Mouse (Mus musculus): ENCODE results near the gene Acot7. TPM values are rescaled to one million over a fixed set of nuclear protein-coding genes. Genes with fewer than 3 reads are reported as not detected.

The Acot7 gene
- polyA plus RNA-seq, 2 experiments: 47.3 to 50.3 TPM

DNA sequence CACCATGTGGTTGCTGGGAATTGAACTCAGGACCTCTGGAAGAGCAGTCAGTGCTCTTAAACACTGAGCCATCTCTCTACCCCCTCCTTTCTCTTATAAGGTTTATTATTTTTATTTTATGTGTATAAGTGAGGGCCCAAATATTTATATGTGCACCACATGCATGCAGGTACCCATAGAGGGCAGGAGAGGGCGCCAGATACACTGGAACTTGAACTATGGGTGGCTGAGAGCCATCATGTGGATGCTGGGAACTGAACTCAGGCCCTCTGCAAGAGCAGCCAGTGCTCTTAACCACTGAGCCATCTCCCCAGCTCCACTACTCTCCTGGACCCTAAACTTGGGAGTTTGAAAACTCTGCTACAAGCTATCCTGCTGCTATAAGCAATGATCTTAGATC lies 34.3 kb upstream of the Acot7 start:
- Histone ChIP-seq H3K4me2 (replicated peaks; ENCODE audit: low read depth, low read length, severe bottlenecking) (no peak overlapping the region), H3K27me3 (ENCODE audit: control insufficient read depth, insufficient read depth, low read length) (peaks cover 4% of the 10 kb centered on the region; the same call in 1 of the 2 replicates)

DNA sequence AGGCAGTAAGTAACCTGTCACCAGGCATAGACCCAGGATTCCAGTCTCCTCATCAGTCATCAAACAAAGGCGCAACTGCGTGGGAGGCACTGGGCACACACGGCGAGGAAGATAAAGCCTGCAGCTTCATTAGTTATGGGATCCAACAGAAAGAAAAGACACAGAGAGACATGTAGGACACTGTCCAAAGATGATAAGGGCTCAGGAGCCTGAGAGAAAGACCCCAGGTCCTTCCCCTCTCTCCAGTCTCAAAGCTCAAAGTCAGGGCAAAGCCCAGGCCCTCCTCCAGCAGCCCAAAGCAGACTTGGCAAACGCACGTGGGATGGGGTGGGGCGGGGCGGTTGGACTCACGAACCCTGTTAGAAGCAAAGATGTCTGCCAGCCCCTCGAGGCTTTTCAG lies 32.5 kb upstream of the Acot7 start:
- WGBS: 70% methylated on average over 10 of the region's 10 CpGs
- peaks cover 12% of the 10 kb centered on the region for H3K27me3 ChIP-seq (ENCODE audit: control insufficient read depth, insufficient read depth, low read length)
- no peak for TF ChIP-seq POLR2A (IDR thresholded peaks at IDR 0.05; ENCODE audit: borderline replicate concordance, extremely low read depth, insufficient read depth, insufficient read length)

More for the DNA sequence above, 34.3 kb upstream of the Acot7 start:
- ATAC-seq (ENCODE audit: low FRiP score, low read depth) (no peak), DNase-seq (ENCODE audit: low spot score) (no peak)
- Histone ChIP-seq H3K9me3 (ENCODE audit: control insufficient read depth, low read length) (no peaks in the 10 kb centered on the region), H3K36me3 (ENCODE audit: control insufficient read depth, insufficient read depth, low read length) (no peaks in the 10 kb centered on the region), H3K27ac (replicated peaks; ENCODE audit: low read depth, low read length) (no peak overlapping the region), H3K4me1 (ENCODE audit: control insufficient read depth, insufficient read depth, low read length) (peaks cover 5% of the 10 kb centered on the region; the same call in 1 of the 2 replicates), H3K9ac (ENCODE audit: low read depth, low read length, severe bottlenecking) (no peak overlapping the region), H3K4me3 (replicated peaks; ENCODE audit: low read length) (no peak overlapping the region)
- TF ChIP-seq POLR2A (IDR thresholded peaks at IDR 0.05; ENCODE audit: borderline replicate concordance, extremely low read depth, insufficient read depth, insufficient read length): no peak
- 32% methylated on average over 1 of the region's 1 CpGs for WGBS

DNA sequence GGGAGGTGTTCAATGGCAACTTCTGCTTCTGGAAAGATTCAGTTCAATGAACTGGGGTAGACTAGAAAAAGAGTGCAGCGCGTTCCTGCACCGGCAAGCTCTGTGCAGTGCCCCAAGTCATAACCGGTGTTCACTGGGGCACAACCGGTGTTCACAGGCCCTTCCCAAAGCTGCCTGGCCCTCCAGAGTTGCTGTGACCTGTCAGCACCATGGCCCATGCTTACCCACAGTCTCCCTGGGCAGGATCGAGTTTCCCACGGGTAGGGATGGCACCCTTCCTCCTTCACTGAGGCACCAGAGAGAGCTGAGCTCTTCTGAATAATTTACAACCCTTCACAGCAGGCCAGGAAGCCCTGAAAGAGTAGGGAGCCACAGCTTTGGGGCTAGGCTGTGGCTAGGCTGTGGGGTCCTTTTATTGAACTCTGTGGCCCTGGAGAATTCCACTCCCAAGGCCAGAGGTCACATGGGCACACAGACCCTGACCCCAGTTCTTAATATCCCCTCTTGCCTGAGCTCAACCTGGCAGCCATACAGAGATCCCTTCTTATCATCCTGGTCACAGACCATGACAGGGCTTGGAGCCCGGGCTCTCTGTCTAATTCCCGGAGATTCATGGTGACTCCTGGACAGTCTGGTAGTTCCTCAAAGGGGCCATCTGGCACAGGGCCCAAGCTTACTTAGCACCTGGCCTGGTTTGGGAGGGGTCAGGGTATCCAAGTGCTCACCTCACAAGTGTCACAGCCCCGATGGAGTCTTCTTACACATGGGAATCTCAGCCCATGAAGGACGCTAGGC lies 31.7 kb upstream of the Acot7 start:
- TF ChIP-seq POLR2A (IDR thresholded peaks at IDR 0.05; ENCODE audit: borderline replicate concordance, extremely low read depth, insufficient read depth, insufficient read length): no peak
- Histone ChIP-seq H3K9me3 (ENCODE audit: control insufficient read depth, low read length) (no peaks in the 10 kb centered on the region), H3K4me1 (ENCODE audit: control insufficient read depth, insufficient read depth, low read length) (no peaks in the 10 kb centered on the region), H3K27me3 (ENCODE audit: control insufficient read depth, insufficient read depth, low read length) (peaks cover 19% of the 10 kb centered on the region), H3K36me3 (ENCODE audit: control insufficient read depth, insufficient read depth, low read length) (no peaks in the 10 kb centered on the region), H3K4me3 (replicated peaks; ENCODE audit: low read length) (no peak overlapping the region), H3K27ac (replicated peaks; ENCODE audit: low read depth, low read length) (no peak overlapping the region), H3K9ac (ENCODE audit: low read depth, low read length, severe bottlenecking) (no peak overlapping the region), H3K4me2 (replicated peaks; ENCODE audit: low read depth, low read length, severe bottlenecking) (no peak overlapping the region)
- DNase-seq (ENCODE audit: low spot score): no peak
- 55% methylated on average over 11 of the region's 11 CpGs for WGBS
- ATAC-seq (ENCODE audit: low FRiP score, low read depth): no peak

More for the DNA sequence above, 32.5 kb upstream of the Acot7 start:
- DNase-seq (ENCODE audit: low spot score) (no peak), ATAC-seq (ENCODE audit: low FRiP score, low read depth) (no peak)
- no peaks in the 10 kb centered on the region for H3K4me1 ChIP-seq (ENCODE audit: control insufficient read depth, insufficient read depth, low read length)
- no peak overlapping the region for H3K4me2 ChIP-seq (replicated peaks; ENCODE audit: low read depth, low read length, severe bottlenecking)
- no peaks in the 10 kb centered on the region for H3K36me3 ChIP-seq (ENCODE audit: control insufficient read depth, insufficient read depth, low read length)
- no peaks in the 10 kb centered on the region for H3K9me3 ChIP-seq (ENCODE audit: control insufficient read depth, low read length)
- H3K27ac ChIP-seq (replicated peaks; ENCODE audit: low read depth, low read length): no peak overlapping the region
- H3K9ac ChIP-seq (ENCODE audit: low read depth, low read length, severe bottlenecking): no peak overlapping the region
- H3K4me3 ChIP-seq (replicated peaks; ENCODE audit: low read length): no peak overlapping the region

DNA sequence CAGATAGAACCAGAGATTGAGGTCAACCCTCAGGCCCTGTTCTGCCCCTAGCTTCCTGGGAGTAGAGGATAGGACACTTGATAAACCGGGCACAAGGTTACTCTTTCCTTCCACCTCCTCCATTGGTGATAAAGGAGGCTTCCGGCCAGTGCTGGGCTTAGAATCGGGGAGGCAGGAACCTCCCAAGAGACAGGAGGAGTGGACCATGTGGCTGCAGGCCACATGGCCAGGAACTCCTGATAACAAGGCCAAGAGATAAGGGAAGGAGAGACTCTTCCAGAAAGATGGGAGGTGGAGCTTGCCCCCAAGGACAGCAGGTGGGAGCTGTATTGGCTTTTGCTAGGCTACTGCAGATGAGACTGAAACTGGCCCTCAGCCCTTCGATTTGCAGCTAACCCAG lies 27.4 kb upstream of the Acot7 start:
- peaks cover 4% of the 10 kb centered on the region; the same call in 1 of the 2 replicates for H3K4me1 ChIP-seq (ENCODE audit: control insufficient read depth, insufficient read depth, low read length)
- no peak for TF ChIP-seq POLR2A (IDR thresholded peaks at IDR 0.05; ENCODE audit: borderline replicate concordance, extremely low read depth, insufficient read depth, insufficient read length)
- no peak for DNase-seq (ENCODE audit: low spot score)
- 72% methylated on average over 4 of the region's 4 CpGs for WGBS
- no peaks in the 10 kb centered on the region for H3K36me3 ChIP-seq (ENCODE audit: control insufficient read depth, insufficient read depth, low read length)
- H3K27me3 ChIP-seq (ENCODE audit: control insufficient read depth, insufficient read depth, low read length): peaks cover 52% of the 10 kb centered on the region
- no peak for ATAC-seq (ENCODE audit: low FRiP score, low read depth)
- no peak overlapping the region for H3K4me3 ChIP-seq (replicated peaks; ENCODE audit: low read length)
- no peaks in the 10 kb centered on the region for H3K9me3 ChIP-seq (ENCODE audit: control insufficient read depth, low read length)
- H3K9ac ChIP-seq (ENCODE audit: low read depth, low read length, severe bottlenecking): no peak overlapping the region
- no peak overlapping the region for H3K27ac ChIP-seq (replicated peaks; ENCODE audit: low read depth, low read length)
- H3K4me2 ChIP-seq (replicated peaks; ENCODE audit: low read depth, low read length, severe bottlenecking): no peak overlapping the region

DNA sequence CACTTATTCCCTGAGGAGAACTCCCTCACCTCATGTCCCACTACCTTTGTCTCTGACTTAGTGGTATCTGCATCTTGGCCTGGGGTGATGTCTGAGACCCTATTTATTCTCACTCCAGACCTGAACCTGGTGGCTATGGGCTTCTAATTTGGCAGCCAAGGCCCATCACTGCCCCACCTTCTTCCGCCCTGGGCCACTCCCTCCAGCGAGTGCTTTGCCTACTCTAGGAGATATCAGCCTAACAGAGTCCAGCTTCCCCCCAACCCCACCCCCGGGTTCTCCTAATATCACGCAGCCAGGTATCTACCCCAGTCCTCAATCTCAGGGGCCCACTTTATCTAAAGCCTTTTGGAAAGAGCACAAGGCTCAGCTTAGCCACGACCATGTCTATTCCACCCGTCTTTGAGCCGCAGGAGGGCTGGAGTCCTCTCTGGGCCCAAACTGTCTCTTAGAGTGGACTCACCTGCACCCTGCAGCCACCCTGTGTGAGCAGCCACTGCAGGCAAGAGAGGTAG lies 26.4 kb upstream of the Acot7 start:
- ATAC-seq (ENCODE audit: low FRiP score, low read depth) (0 out of 2 replicates have a peak, but pooled peaks have one; percentile 3), DNase-seq (ENCODE audit: low spot score) (no peak)
- peaks cover 54% of the 10 kb centered on the region for H3K27me3 ChIP-seq (ENCODE audit: control insufficient read depth, insufficient read depth, low read length)
- no peak overlapping the region for H3K9ac ChIP-seq (ENCODE audit: low read depth, low read length, severe bottlenecking)
- H3K4me3 ChIP-seq (replicated peaks; ENCODE audit: low read length): peak overlapping the region; percentile 39
- WGBS: 23% methylated on average over 7 of the region's 7 CpGs
- H3K4me2 ChIP-seq (replicated peaks; ENCODE audit: low read depth, low read length, severe bottlenecking): peak overlapping the region; percentile 57
- H3K36me3 ChIP-seq (ENCODE audit: control insufficient read depth, insufficient read depth, low read length): no peaks in the 10 kb centered on the region
- H3K27ac ChIP-seq (replicated peaks; ENCODE audit: low read depth, low read length): no peak overlapping the region
- H3K9me3 ChIP-seq (ENCODE audit: control insufficient read depth, low read length): no peaks in the 10 kb centered on the region
- TF ChIP-seq POLR2A (IDR thresholded peaks at IDR 0.05; ENCODE audit: borderline replicate concordance, extremely low read depth, insufficient read depth, insufficient read length): no peak
- H3K4me1 ChIP-seq (ENCODE audit: control insufficient read depth, insufficient read depth, low read length): peaks cover 4% of the 10 kb centered on the region; the same call in 1 of the 2 replicates
